Mouse (Mus musculus): ENCODE measurements at regions not wholly inside any gene's neighbourhood (a gene's known extent, or its start where the extent isn't known, plus 50 kb on each side); places are given as distances from the start of the nearest gene placed in this dataset.

GRCm38 (mm10) chr5:11983452-11983851, 65.6 kb downstream of the 4933402N22Rik start:
- no peak for DNase-seq (ENCODE audit: extremely low read depth, insufficient read length, low spot score)

DNA sequence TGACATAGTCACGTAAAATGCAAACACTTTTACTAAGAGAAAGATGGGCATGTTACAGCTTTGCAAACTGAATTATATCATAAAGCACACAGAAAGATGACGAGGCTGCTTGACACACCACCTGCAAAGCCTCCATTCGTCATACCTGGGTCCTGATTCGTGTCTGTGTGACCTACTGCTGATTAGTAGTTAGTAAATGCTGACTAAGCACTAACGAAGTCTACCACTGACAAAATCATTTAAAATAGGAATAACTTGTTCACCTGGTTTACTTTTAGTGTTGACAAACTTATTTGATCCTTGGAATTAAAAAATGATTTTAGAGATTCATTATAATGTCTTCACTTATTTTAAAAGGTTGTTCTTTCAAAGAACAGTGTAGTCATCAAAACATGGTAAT, 71.3 kb downstream of the 4933402N22Rik start:
- no peak for DNase-seq (ENCODE audit: extremely low read depth, insufficient read length, low spot score)

DNA sequence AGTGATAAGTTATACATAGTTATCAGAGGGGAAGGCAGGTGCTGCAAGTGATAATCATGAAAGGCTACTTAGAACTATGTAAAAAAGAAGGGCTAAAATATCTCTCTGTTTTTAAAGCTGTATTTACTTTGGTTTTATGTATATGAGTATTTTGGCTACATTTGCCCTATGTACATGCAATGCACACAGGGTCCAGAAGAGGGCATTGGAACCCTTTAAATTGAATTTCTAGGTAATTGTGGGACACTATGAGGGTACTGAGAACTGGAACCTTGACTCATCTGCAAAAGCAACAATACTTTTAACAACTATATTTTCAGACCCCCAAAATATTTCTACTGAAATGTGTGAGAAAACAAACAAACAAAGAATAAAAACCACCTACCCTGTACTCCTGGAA, 82.9 kb downstream of the 4933402N22Rik start:
- DNase-seq (ENCODE audit: extremely low read depth, insufficient read length, low spot score) = no peak

DNA sequence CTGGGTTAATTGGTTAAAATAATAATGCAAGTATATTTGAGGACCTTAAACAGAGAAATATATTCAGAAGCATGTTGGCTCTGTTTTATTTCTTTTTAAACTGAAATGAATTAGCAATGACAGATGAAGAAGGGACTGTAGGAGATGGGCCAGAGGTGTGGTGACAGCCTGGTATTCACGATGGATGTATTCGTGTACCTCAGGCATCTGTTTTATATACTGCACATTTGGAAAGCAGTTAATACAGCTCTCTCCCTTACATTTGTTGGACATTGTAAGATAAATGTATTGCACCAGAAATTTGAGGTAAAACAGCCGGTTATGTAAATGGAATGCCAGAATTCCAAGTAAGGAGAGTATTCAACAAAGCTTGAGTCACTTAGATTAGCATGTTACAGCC, 88.6 kb downstream of the 4933402N22Rik start:
- no peak for DNase-seq (ENCODE audit: extremely low read depth, insufficient read length, low spot score)

GRCm38 (mm10) chr5:12016332-12016731, 98.5 kb downstream of the 4933402N22Rik start:
- DNase-seq (ENCODE audit: extremely low read depth, insufficient read length, low spot score) = no peak

GRCm38 (mm10) chr5:12020489-12020888, 102.6 kb downstream of the 4933402N22Rik start:
- DNase-seq (ENCODE audit: extremely low read depth, insufficient read length, low spot score) = no peak

GRCm38 (mm10) chr5:12024705-12025383, 107.0 kb downstream of the 4933402N22Rik start:
- DNase-seq (ENCODE audit: extremely low read depth, insufficient read length, low spot score) = no peak

DNA sequence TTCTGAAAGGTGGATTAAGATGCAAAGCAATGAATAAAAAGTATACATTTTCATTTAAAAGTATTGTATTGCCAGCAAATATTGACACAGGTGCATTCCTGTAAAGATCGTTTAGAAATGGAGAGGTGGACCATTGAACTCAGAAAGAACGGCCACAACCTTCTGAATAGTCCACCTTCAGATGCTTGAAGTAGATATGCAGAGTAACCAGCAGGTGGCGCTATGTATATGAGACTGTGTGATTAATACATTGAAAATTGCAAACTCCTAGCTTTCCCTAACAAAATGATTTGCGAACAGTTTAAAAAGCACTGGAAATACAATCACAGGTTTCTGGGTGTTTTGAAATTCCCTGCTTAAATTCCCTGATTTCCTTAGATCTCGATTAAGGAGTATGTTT, 112.2 kb downstream of the 4933402N22Rik start:
- DNase-seq (ENCODE audit: extremely low read depth, insufficient read length, low spot score) = no peak

GRCm38 (mm10) chr5:12049806-12050205, 132.0 kb downstream of the 4933402N22Rik start:
- no peak for DNase-seq (ENCODE audit: extremely low read depth, insufficient read length, low spot score)

GRCm38 (mm10) chr5:12080191-12080590, 162.3 kb downstream of the 4933402N22Rik start:
- DNase-seq (ENCODE audit: extremely low read depth, insufficient read length, low spot score) = no peak

DNA sequence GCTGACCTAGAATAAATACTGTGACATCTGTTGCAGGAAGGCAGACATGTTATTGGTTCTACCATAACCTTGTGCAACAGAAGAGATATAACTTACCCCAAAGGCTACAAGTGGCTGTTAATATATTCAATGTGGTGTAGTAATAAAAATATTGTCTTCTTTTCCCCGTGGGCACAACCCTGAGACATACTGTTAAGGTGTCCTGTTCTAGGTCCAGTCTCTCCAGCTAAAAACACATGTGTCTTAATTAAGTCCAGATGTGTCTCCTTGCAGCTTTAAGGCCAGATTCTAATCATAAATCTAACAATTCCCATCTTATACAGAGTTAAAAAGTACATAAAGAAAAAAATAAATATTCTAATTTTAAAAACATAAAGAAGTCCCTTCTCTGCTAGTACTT, 175.8 kb downstream of the 4933402N22Rik start:
- no peak for DNase-seq (ENCODE audit: extremely low read depth, insufficient read length, low spot score)

- DNase-seq (ENCODE audit: extremely low read depth, insufficient read length, low spot score) = no peak
Observed at GRCm38 (mm10) chr5:12116587-12117354, 198.9 kb downstream of the 4933402N22Rik start.

- no peak for DNase-seq (ENCODE audit: extremely low read depth, insufficient read length, low spot score)
Observed at GRCm38 (mm10) chr5:12124935-12125334, 207.1 kb downstream of the 4933402N22Rik start.

GRCm38 (mm10) chr5:12127484-12128265, 209.8 kb downstream of the 4933402N22Rik start:
- no peak for DNase-seq (ENCODE audit: extremely low read depth, insufficient read length, low spot score)

- no peak for DNase-seq (ENCODE audit: extremely low read depth, insufficient read length, low spot score)
Observed at GRCm38 (mm10) chr5:12138961-12139360, 221.1 kb downstream of the 4933402N22Rik start.

DNA sequence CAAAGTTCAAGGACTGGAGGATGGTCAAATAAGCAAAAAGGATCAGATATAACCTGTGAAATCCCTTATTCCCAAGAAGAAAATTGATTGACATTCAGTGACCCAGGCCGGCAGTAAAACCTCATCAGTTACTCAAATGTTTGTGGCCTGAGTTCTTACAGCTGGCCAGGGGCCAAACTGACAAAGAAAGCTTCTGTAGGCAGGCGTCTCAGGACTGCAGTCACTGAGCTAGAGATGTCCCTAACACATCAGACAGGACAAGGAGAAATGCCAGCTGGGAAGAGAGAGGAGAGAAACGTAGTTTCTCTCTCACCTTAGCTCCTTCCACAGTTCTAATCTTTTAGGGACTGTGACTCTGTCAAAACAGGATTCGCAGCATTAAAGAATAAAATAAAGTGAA, 229.9 kb upstream of the Sema3d start:
- DNase-seq (ENCODE audit: extremely low read depth, insufficient read length, low spot score) = no peak

GRCm38 (mm10) chr5:12154551-12155091, 228.6 kb upstream of the Sema3d start:
- DNase-seq (ENCODE audit: extremely low read depth, insufficient read length, low spot score) = no peak

DNA sequence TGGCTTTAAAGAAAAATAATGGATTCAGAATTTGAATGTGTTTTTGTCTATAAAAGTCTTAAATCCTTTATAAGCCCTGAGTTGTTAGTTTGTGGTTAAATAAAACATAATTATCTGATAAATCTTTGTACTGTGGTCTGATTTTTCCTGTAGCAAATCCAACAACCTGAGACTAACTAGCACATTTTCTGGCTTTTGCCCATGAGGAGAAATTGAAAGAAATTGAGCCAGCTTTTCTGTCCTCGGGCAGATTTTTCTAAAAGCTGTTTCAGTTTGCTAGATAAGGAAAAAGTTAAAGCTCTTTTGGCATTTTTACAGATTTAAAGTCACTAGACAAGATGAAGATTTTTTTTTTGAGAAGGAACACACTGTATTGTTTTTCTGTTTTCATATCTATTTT, 191.5 kb upstream of the Sema3d start:
- DNase-seq (ENCODE audit: extremely low read depth, insufficient read length, low spot score) = no peak

- DNase-seq (ENCODE audit: extremely low read depth, insufficient read length, low spot score) = no peak
Observed at GRCm38 (mm10) chr5:12207452-12207851, 175.7 kb upstream of the Sema3d start.

GRCm38 (mm10) chr5:12209631-12210030, 173.6 kb upstream of the Sema3d start:
- DNase-seq (ENCODE audit: extremely low read depth, insufficient read length, low spot score) = no peak

DNA sequence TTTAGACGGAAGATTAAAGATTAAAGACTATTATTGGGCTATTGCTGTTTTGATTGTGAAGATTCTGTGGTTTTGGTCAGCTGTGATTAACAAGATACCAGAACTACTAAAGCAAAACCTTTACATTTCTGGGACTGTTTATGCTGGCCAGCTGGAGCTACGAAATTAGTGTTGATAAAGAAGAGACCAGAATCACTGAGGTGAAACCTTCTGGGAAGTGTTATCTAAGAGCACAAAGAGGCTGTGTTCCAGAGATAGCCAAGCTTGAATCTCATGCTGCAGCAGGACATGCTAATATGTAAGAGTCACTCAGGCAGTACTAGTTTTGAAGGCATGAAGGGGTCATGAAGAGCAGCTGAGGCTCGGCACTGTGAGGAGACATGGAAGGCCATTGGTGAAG, 169.7 kb upstream of the Sema3d start:
- DNase-seq (ENCODE audit: extremely low read depth, insufficient read length, low spot score) = no peak
